Mouse (Mus musculus) megakaryocyte, embryonic 14.5 days (primary cell): Measurements from ENCODE around the gene Tspan15.

Experiments
- FLI1 ChIP-seq: IDR thresholded peaks from 2 replicates; pipeline ENCODE4 v1.6.1; 2012; ENCODE audit warnings: low read length, inconsistent platforms, mixed read lengths
- GATA1 ChIP-seq: IDR thresholded peaks from 3 replicates; pipeline ENCODE4 v1.6.1; 2012; ENCODE audit warnings: mixed read lengths, low read length, inconsistent platforms, borderline replicate concordance

GRCm38 (mm10) chr10:62237205-62237604, 6.2 kb upstream of the Tspan15 start:
- TF ChIP-seq GATA1 (no peak), FLI1 (no peak)
